ENCODE assay signal across 11 mouse cellular contexts in the genomic region with DNA sequence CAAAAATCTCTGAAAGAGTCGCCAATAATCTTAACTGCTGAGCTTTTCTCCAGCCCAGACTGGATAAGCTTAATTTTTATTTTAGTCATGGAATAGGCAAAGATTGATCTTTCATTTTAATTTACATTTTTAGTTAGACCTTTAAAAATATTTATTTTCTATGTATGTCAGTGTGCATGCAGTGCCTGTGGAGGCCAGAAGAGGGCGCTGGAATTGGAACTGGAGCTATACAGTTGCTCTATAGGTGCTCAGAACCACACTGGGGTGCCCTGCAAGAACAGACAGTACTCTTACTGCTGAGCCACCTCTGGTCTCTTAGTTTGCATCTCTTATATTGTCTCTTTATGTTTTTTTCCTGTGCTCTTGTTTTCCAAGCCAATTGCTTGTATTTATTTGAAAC. TPM values are rescaled to one million over a fixed set of nuclear protein-coding genes. Genes with fewer than 3 reads are reported as not detected.
A peak's percentile ranks its signal among the peaks of the same experiment; 100 is the strongest.
DNase-seq lines count a peak whose midpoint lies in the region; ATAC-seq and TF ChIP-seq lines count a peak whose summit lies in the region.
"Had no signal": no experiment of that assay in that cellular context is flagged by ENCODE, and none has a peak within 500 bp of the region (broad histone marks: within the 10 kb centered on the region; RNA-seq: fewer than 3 reads in every experiment).

No protein-coding gene starts in this region.

- H3K9me3 ChIP-seq in hindbrain, embryonic 11.5 days (ENCODE audit: control insufficient read depth, low read length), result no peaks in the 10 kb centered on the region
- H3K9me3 ChIP-seq in hindbrain, embryonic 12.5 days (replicated peaks), result no peaks in the 10 kb centered on the region
- H3K9me3 ChIP-seq in G1E (replicated peaks), result no peaks in the 10 kb centered on the region
- no peaks in the 10 kb centered on the region for H3K9me3 ChIP-seq in hindbrain, postnatal 0 days (ENCODE audit: low read length)
- H3K9me3 ChIP-seq: embryonic facial prominence, embryonic 12.5 days; liver, embryonic 13.5 days; stomach, embryonic 15.5 days had no signal

- peak; percentile 68 for DNase-seq in hindbrain, embryonic 11.5 days (ENCODE audit: low spot score)
- DNase-seq in 3T3-L1 (ENCODE audit: low read depth, low spot score), result peak; percentile 72
- DNase-seq in G1E (ENCODE audit: low spot score), result no peak
- DNase-seq in hindbrain, postnatal 0 days (ENCODE audit: low spot score), result peak; percentile 61
- DNase-seq in testis, postnatal 10 days (ENCODE audit: low spot score), result peak; percentile 72
- DNase-seq in urinary bladder, postnatal 25 days (ENCODE audit: low spot score), result no peak
- DNase-seq: liver, embryonic 13.5 days had no signal

- H3K4me1 ChIP-seq in hindbrain, embryonic 11.5 days (replicated peaks; ENCODE audit: control insufficient read depth, insufficient read depth, low read length), result no peaks in the 10 kb centered on the region
- no peaks in the 10 kb centered on the region for H3K4me1 ChIP-seq in hindbrain, embryonic 12.5 days
- peaks cover 5% of the 10 kb centered on the region; the same call in 1 of the 2 replicates for H3K4me1 ChIP-seq in G1E (ENCODE audit: insufficient read depth, low read depth, low read length)
- no peaks in the 10 kb centered on the region for H3K4me1 ChIP-seq in hindbrain, postnatal 0 days (ENCODE audit: insufficient read depth, low read length)
- H3K4me1 ChIP-seq: embryonic facial prominence, embryonic 12.5 days; liver, embryonic 13.5 days; stomach, embryonic 15.5 days had no signal

- H3K4me2 ChIP-seq in hindbrain, embryonic 11.5 days (replicated peaks; ENCODE audit: low read depth, low read length), result no peak overlapping the region
- H3K4me2 ChIP-seq in hindbrain, embryonic 12.5 days (replicated peaks), result no peak overlapping the region
- no peak overlapping the region for H3K4me2 ChIP-seq in hindbrain, postnatal 0 days (ENCODE audit: low read depth, low read length)
- H3K4me2 ChIP-seq: embryonic facial prominence, embryonic 12.5 days; liver, embryonic 13.5 days; stomach, embryonic 15.5 days had no signal

- 30% methylated on average over 2 of the region's 2 CpGs for WGBS in hindbrain, embryonic 11.5 days
- 21% methylated on average over 2 of the region's 2 CpGs for WGBS in hindbrain, embryonic 12.5 days
- 23% methylated on average over 2 of the region's 2 CpGs for WGBS in hindbrain, postnatal 0 days

- no peak overlapping the region for H3K4me3 ChIP-seq in hindbrain, embryonic 11.5 days (ENCODE audit: low read depth, low read length)
- H3K4me3 ChIP-seq in hindbrain, embryonic 12.5 days, result no peak overlapping the region
- no peak overlapping the region for H3K4me3 ChIP-seq in G1E (ENCODE audit: low read depth, low read length)
- H3K4me3 ChIP-seq in hindbrain, postnatal 0 days (ENCODE audit: low read length), result no peak overlapping the region
- H3K4me3 ChIP-seq: embryonic facial prominence, embryonic 12.5 days; liver, embryonic 13.5 days; stomach, embryonic 15.5 days had no signal

- no peak overlapping the region for H3K27ac ChIP-seq in hindbrain, embryonic 11.5 days (ENCODE audit: low read depth, low read length)
- H3K27ac ChIP-seq in hindbrain, embryonic 12.5 days, result no peak overlapping the region
- H3K27ac ChIP-seq in hindbrain, postnatal 0 days, result no peak overlapping the region
- H3K27ac ChIP-seq: embryonic facial prominence, embryonic 12.5 days; liver, embryonic 13.5 days; stomach, embryonic 15.5 days had no signal

- 0 out of 2 replicates have a peak, but pooled peaks cover 7% of the 10 kb centered on the region for H3K36me3 ChIP-seq in hindbrain, embryonic 11.5 days (ENCODE audit: control insufficient read depth, insufficient read depth, low read length)
- H3K36me3 ChIP-seq in hindbrain, embryonic 12.5 days, result peaks cover 74% of the 10 kb centered on the region
- peaks cover 97% of the 10 kb centered on the region for H3K36me3 ChIP-seq in G1E (replicated peaks)
- peaks cover 50% of the 10 kb centered on the region for H3K36me3 ChIP-seq in hindbrain, postnatal 0 days (ENCODE audit: insufficient read depth, low read length)

- no peak overlapping the region for H3K9ac ChIP-seq in hindbrain, embryonic 11.5 days (ENCODE audit: low read depth, low read length)
- no peak overlapping the region for H3K9ac ChIP-seq in hindbrain, embryonic 12.5 days
- no peak overlapping the region for H3K9ac ChIP-seq in hindbrain, postnatal 0 days (replicated peaks; ENCODE audit: low read length)
- H3K9ac ChIP-seq: embryonic facial prominence, embryonic 12.5 days; liver, embryonic 13.5 days; stomach, embryonic 15.5 days had no signal

- no peaks in the 10 kb centered on the region for H3K27me3 ChIP-seq in hindbrain, embryonic 11.5 days (ENCODE audit: control insufficient read depth, insufficient read depth, low read length)
- no peaks in the 10 kb centered on the region for H3K27me3 ChIP-seq in hindbrain, embryonic 12.5 days
- H3K27me3 ChIP-seq in G1E (ENCODE audit: insufficient read depth, low read length), result no peaks in the 10 kb centered on the region
- H3K27me3 ChIP-seq in hindbrain, postnatal 0 days (ENCODE audit: insufficient read depth, low read length), result no peaks in the 10 kb centered on the region
- H3K27me3 ChIP-seq: embryonic facial prominence, embryonic 12.5 days; liver, embryonic 13.5 days; stomach, embryonic 15.5 days had no signal

- ATAC-seq in hindbrain, embryonic 11.5 days (ENCODE audit: low FRiP score), result no peak
- no peak for ATAC-seq in hindbrain, embryonic 12.5 days (ENCODE audit: low FRiP score)
- no peak for ATAC-seq in G1E (ENCODE audit: extremely low read depth, insufficient number of reproducible peaks, low FRiP score, poor library complexity, severe bottlenecking)
- no peak for ATAC-seq in hindbrain, postnatal 0 days
- ATAC-seq in inflammation-experienced regulatory T-cells, adult 6 months, result no peak

- TF ChIP-seq CTCF in G1E (IDR thresholded peaks at IDR 0.05; ENCODE audit: low read depth, low read length), result peak; percentile 61
- TF ChIP-seq CTCF in hindbrain, postnatal 0 days (IDR thresholded peaks at IDR 0.05; ENCODE audit: low read depth), result peak; percentile 80

RNA-seq across cellular contexts. Expression of a gene that starts 15.3 kb away (rescaled TPM):
- 0.42 and 0.78 TPM in 2 replicates for polyA plus RNA-seq in hindbrain, embryonic 11.5 days (2014; fragmentation: Nextera tagmentation; extraction: Ambion mirVana)
- polyA plus RNA-seq in hindbrain, embryonic 12.5 days (2016; fragmentation: Nextera tagmentation; extraction: Ambion mirVana), result 2.2 and 2.6 TPM in 2 replicates
- total RNA-seq in G1E (2014; fragmentation: Nextera tagmentation) (not detected in 2 replicates), G1E (2017) (0.17 and 0.44 TPM in 2 replicates)
- polyA plus RNA-seq in G1E (2012), result 0.07 and 0.08 TPM in 2 replicates
- total RNA-seq in hindbrain, postnatal 0 days (2014; rRNA removed), result 0.86 and 3.1 TPM in 2 replicates
- polyA plus RNA-seq in hindbrain, postnatal 0 days (2015; fragmentation: Nextera tagmentation; extraction: Ambion mirVana), result 0.85 and 1.0 TPM in 2 replicates
- 10 to 100 TPM; 13.3 to 21.6 (median 15.8) TPM for polyA plus RNA-seq in inflammation-experienced regulatory T-cells, adult 6 months (2017; shearing (Covaris generic))

RNA-seq across cellular contexts. Expression of a gene that starts 21.3 kb away (rescaled TPM):
- not detected in 2 replicates for polyA plus RNA-seq in hindbrain, embryonic 11.5 days (2014; fragmentation: Nextera tagmentation; extraction: Ambion mirVana)
- not detected in 2 replicates for polyA plus RNA-seq in hindbrain, embryonic 12.5 days (2016; fragmentation: Nextera tagmentation; extraction: Ambion mirVana)
- total RNA-seq in G1E (2014; fragmentation: Nextera tagmentation), result not detected in 2 replicates
- total RNA-seq in G1E (2017), result not detected in 2 replicates
- polyA plus RNA-seq in G1E (2012), result not detected in 2 replicates
- total RNA-seq in hindbrain, postnatal 0 days (2014; rRNA removed), result not detected in 2 replicates
- polyA plus RNA-seq in hindbrain, postnatal 0 days (2015; fragmentation: Nextera tagmentation; extraction: Ambion mirVana), result not detected in 2 replicates
- not detected for polyA plus RNA-seq in inflammation-experienced regulatory T-cells, adult 6 months (2017; shearing (Covaris generic))
- polyA plus RNA-seq: embryonic facial prominence, embryonic 12.5 days; liver, embryonic 13.5 days; stomach, embryonic 15.5 days had no signal

RNA-seq across cellular contexts. Expression of a gene that starts 32.2 kb away (rescaled TPM):
- polyA plus RNA-seq in hindbrain, embryonic 11.5 days (2014; fragmentation: Nextera tagmentation; extraction: Ambion mirVana), result 8.1 and 9.4 TPM in 2 replicates
- 11.4 and 11.5 TPM in 2 replicates for polyA plus RNA-seq in hindbrain, embryonic 12.5 days (2016; fragmentation: Nextera tagmentation; extraction: Ambion mirVana)
- 27.2 and 27.5 TPM in 2 replicates for total RNA-seq in G1E (2014; fragmentation: Nextera tagmentation)
- total RNA-seq in G1E (2017), result 29.3 and 30.9 TPM in 2 replicates
- polyA plus RNA-seq in G1E (2012), result 32.9 and 37.5 TPM in 2 replicates
- 8.0 and 10.4 TPM in 2 replicates for total RNA-seq in hindbrain, postnatal 0 days (2014; rRNA removed)
- 4.3 and 4.4 TPM in 2 replicates for polyA plus RNA-seq in hindbrain, postnatal 0 days (2015; fragmentation: Nextera tagmentation; extraction: Ambion mirVana)
- polyA plus RNA-seq in inflammation-experienced regulatory T-cells, adult 6 months (2017; shearing (Covaris generic)), result 1 to 10 TPM; 5.9 to 8.5 (median 7.3) TPM

RNA-seq across cellular contexts. Expression of a gene that starts 32.4 kb away (rescaled TPM):
- 1,062 and 1,136 TPM in 2 replicates for polyA plus RNA-seq in hindbrain, embryonic 11.5 days (2014; fragmentation: Nextera tagmentation; extraction: Ambion mirVana)
- 1,230 and 1,343 TPM in 2 replicates for polyA plus RNA-seq in hindbrain, embryonic 12.5 days (2016; fragmentation: Nextera tagmentation; extraction: Ambion mirVana)
- total RNA-seq in G1E (2014; fragmentation: Nextera tagmentation), result 144 and 195 TPM in 2 replicates
- total RNA-seq in G1E (2017), result 1,057 and 1,170 TPM in 2 replicates
- 15.0 and 27.1 TPM in 2 replicates for polyA plus RNA-seq in G1E (2012)
- 639 and 658 TPM in 2 replicates for total RNA-seq in hindbrain, postnatal 0 days (2014; rRNA removed)
- 2,274 and 2,322 TPM in 2 replicates for polyA plus RNA-seq in hindbrain, postnatal 0 days (2015; fragmentation: Nextera tagmentation; extraction: Ambion mirVana)
- polyA plus RNA-seq in inflammation-experienced regulatory T-cells, adult 6 months (2017; shearing (Covaris generic)), result 100 to 1,000 TPM; 223 to 391 (median 299) TPM

RNA-seq across cellular contexts. Expression of a gene that starts 34.8 kb away (rescaled TPM):
- polyA plus RNA-seq in hindbrain, embryonic 11.5 days (2014; fragmentation: Nextera tagmentation; extraction: Ambion mirVana), result not detected in 2 replicates
- not detected in 2 replicates for polyA plus RNA-seq in hindbrain, embryonic 12.5 days (2016; fragmentation: Nextera tagmentation; extraction: Ambion mirVana)
- total RNA-seq in G1E (2014; fragmentation: Nextera tagmentation), result not detected in 2 replicates
- total RNA-seq in G1E (2017), result 0.16 TPM in 1 of 2 replicates, not detected in the other
- not detected in 2 replicates for polyA plus RNA-seq in G1E (2012)
- not detected in 2 replicates for total RNA-seq in hindbrain, postnatal 0 days (2014; rRNA removed)
- polyA plus RNA-seq in hindbrain, postnatal 0 days (2015; fragmentation: Nextera tagmentation; extraction: Ambion mirVana), result not detected in 2 replicates
- polyA plus RNA-seq in inflammation-experienced regulatory T-cells, adult 6 months (2017; shearing (Covaris generic)), result not detected
- polyA plus RNA-seq: embryonic facial prominence, embryonic 12.5 days; liver, embryonic 13.5 days; stomach, embryonic 15.5 days had no signal

Comparison
In these comparisons a context has a peak if more than half of its experiments do, and no peak if none do; other contexts are left out.
1. DNase-seq: peak in hindbrain, embryonic 11.5 days (single experiment), 3T3-L1 (single experiment), hindbrain, postnatal 0 days (single experiment) and testis, postnatal 10 days (single experiment); none in G1E (single experiment) and urinary bladder, postnatal 25 days (single experiment).